Mouse (Mus musculus): ENCODE results near the gene Smg1. TPM values are rescaled to one million over a fixed set of nuclear protein-coding genes. Genes with fewer than 3 reads are reported as not detected.

Gene Smg1
- total RNA-seq (2021): 10 to 100 TPM; 31.1 to 32.6 TPM
- long read RNA-seq, experiment 1, partial matches to known transcripts: 1 of 5 reads
- long read RNA-seq, experiment 1, other reads (novel, unspliced or antisense): 4 of 5 reads
- long read RNA-seq, experiment 2, full-length matches to known transcripts: 1 of 2 reads
- long read RNA-seq, experiment 2, partial matches to known transcripts: 1 of 2 reads
- long read RNA-seq, experiment 2, other reads (novel, unspliced or antisense): 0 of 2 reads

GRCm38 (mm10) chr7:118243453-118244385 is at the start of gene Smg1:
Gene Smg1 (minus strand): TSS chr7:118243670.
- intact Hi-C loops (cut with DNase I): loop anchor here (5.0 kb wide), 1 partner anchor 54 kb away; no protein-coding TSS in a partner anchor
- no peak for TF ChIP-seq CTCF (IDR thresholded peaks at IDR 0.05)
- Histone ChIP-seq H3K4me3 (peak within 1 kb of the TSS; percentile 93), H3K27ac (peak within 1 kb of the TSS; percentile 99)
- DNase-seq: peak; percentile 99

GRCm38 (mm10) chr7:118283186-118283585 is 39.7 kb upstream of the Smg1 start:
- H3K4me3 ChIP-seq: no peak overlapping the region
- no peak overlapping the region for H3K27ac ChIP-seq
- DNase-seq: no peak
- intact Hi-C loops (cut with DNase I): no loop called here
- TF ChIP-seq CTCF (IDR thresholded peaks at IDR 0.05): no peak

GRCm38 (mm10) chr7:118282543-118282942 is 39.1 kb upstream of the Smg1 start:
- intact Hi-C loops (cut with DNase I): no loop called here
- no peak for TF ChIP-seq CTCF (IDR thresholded peaks at IDR 0.05)
- DNase-seq: no peak

GRCm38 (mm10) chr7:118279521-118279920 is 36.1 kb upstream of the Smg1 start:
- no peak overlapping the region for H3K27ac ChIP-seq
- no peak for DNase-seq
- H3K4me3 ChIP-seq: no peak overlapping the region
- TF ChIP-seq CTCF (IDR thresholded peaks at IDR 0.05): no peak
- intact Hi-C loops (cut with DNase I): no loop called here

More at GRCm38 (mm10) chr7:118282543-118282942, 39.1 kb upstream of the Smg1 start:
- Histone ChIP-seq H3K27ac (no peak overlapping the region), H3K4me3 (no peak overlapping the region)

- intact Hi-C loops (cut with DNase I): no loop called here
- Histone ChIP-seq H3K27ac (peak overlapping the region; percentile 87), H3K4me3 (peak overlapping the region; percentile 72)
- DNase-seq: peak; percentile 57
- no peak for TF ChIP-seq CTCF (IDR thresholded peaks at IDR 0.05)
Observed at GRCm38 (mm10) chr7:118277335-118277910, 34.0 kb upstream of the Smg1 start.

GRCm38 (mm10) chr7:118276684-118277334 is 33.3 kb upstream of the Smg1 start:
- Histone ChIP-seq H3K4me3 (peak overlapping the region; percentile 72), H3K27ac (peak overlapping the region; percentile 87)
- intact Hi-C loops (cut with DNase I): no loop called here
- no peak for TF ChIP-seq CTCF (IDR thresholded peaks at IDR 0.05)
- DNase-seq: no peak

- 0 out of 2 replicates have a peak, but pooled peaks have one; percentile 11 for TF ChIP-seq CTCF (IDR thresholded peaks at IDR 0.05)
- Histone ChIP-seq H3K27ac (0 out of 2 replicates have a peak overlapping the region, but pooled peaks have one; percentile 35), H3K4me3 (no peak overlapping the region)
- intact Hi-C loops (cut with DNase I): no loop called here
- DNase-seq: no peak
Observed at GRCm38 (mm10) chr7:118275265-118275664, 31.8 kb upstream of the Smg1 start.

- intact Hi-C loops (cut with DNase I): no loop called here
- H3K27ac ChIP-seq: no peak overlapping the region
- no peak for TF ChIP-seq CTCF (IDR thresholded peaks at IDR 0.05)
- no peak for DNase-seq
- H3K4me3 ChIP-seq: no peak overlapping the region
Observed at GRCm38 (mm10) chr7:118274851-118275250, 31.4 kb upstream of the Smg1 start.

GRCm38 (mm10) chr7:118274169-118274568 is 30.7 kb upstream of the Smg1 start:
- intact Hi-C loops (cut with DNase I): no loop called here
- no peak for DNase-seq

GRCm38 (mm10) chr7:118266099-118266498 is 22.6 kb upstream of the Smg1 start:
- no peak for TF ChIP-seq CTCF (IDR thresholded peaks at IDR 0.05)
- no peak overlapping the region for H3K4me3 ChIP-seq
- peak; percentile 81 for DNase-seq
- H3K27ac ChIP-seq: peak overlapping the region; percentile 67
- intact Hi-C loops (cut with DNase I): no loop called here

More at GRCm38 (mm10) chr7:118274169-118274568, 30.7 kb upstream of the Smg1 start:
- no peak overlapping the region for H3K27ac ChIP-seq
- H3K4me3 ChIP-seq: no peak overlapping the region
- TF ChIP-seq CTCF (IDR thresholded peaks at IDR 0.05): no peak

GRCm38 (mm10) chr7:118263606-118264005 is 20.1 kb upstream of the Smg1 start:
- Histone ChIP-seq H3K4me3 (no peak overlapping the region), H3K27ac (no peak overlapping the region)
- no peak for TF ChIP-seq CTCF (IDR thresholded peaks at IDR 0.05)
- intact Hi-C loops (cut with DNase I): no loop called here
- no peak for DNase-seq

- TF ChIP-seq CTCF (IDR thresholded peaks at IDR 0.05): no peak
- Histone ChIP-seq H3K4me3 (no peak overlapping the region), H3K27ac (no peak overlapping the region)
- intact Hi-C loops (cut with DNase I): no loop called here
- DNase-seq: no peak
Observed at GRCm38 (mm10) chr7:118262409-118262808, 18.9 kb upstream of the Smg1 start.

Data from gastrocnemius, adult 2 months (tissue).